Mouse (Mus musculus) embryonic fibroblast, embryonic 13.5 days (primary cell): ENCODE measurements around the gene Gars. TPM values are rescaled to one million over a fixed set of nuclear protein-coding genes. Genes with fewer than 3 reads are reported as not detected.

ENCODE experiments used
- H3K27ac ChIP-seq: 2 replicates; pipeline ENCODE4 v1.5.1; 2012; ENCODE audit warnings: low read length, control low read depth, inconsistent platforms; ENCODE audit not compliant: insufficient read depth
- H3K4me1 ChIP-seq: 2 replicates; pipeline ENCODE4 v1.6.1; 2011; ENCODE audit warnings: low read length; ENCODE audit not compliant: control insufficient read depth, insufficient read depth
- H3K4me3 ChIP-seq: 2 replicates; pipeline ENCODE4 v1.5.1; 2011; ENCODE audit warnings: mild to moderate bottlenecking, control low read depth, low read length; ENCODE audit not compliant: insufficient read depth
- CTCF ChIP-seq: IDR thresholded peaks from 2 replicates; pipeline ENCODE4 v1.5.1; 2011; ENCODE audit warnings: mild to moderate bottlenecking, control low read depth, low read length, moderate library complexity, borderline replicate concordance; ENCODE audit not compliant: insufficient read depth
- POLR2A ChIP-seq: IDR thresholded peaks from 2 replicates; pipeline ENCODE4 v1.6.1; 2011; ENCODE audit warnings: low read depth, mild to moderate bottlenecking, control low read depth, low read length, moderate library complexity
- polyA plus RNA-seq: library from polyadenylated mRNA; stranded (reverse); fragments of >200 nt; gene quantifications from 2 replicates; pipeline ENCODE4 v1.2.4, GENCODE M21; 2011; ENCODE audit warnings: low read depth; ENCODE audit not compliant: missing spikeins, insufficient read length

Gars gene
- polyA plus RNA-seq, 1 experiment = 336 TPM

- Histone ChIP-seq H3K4me1 (no peaks in the 10 kb centered on the region), H3K27ac (no peak overlapping the region), H3K4me3 (no peak overlapping the region)
- TF ChIP-seq POLR2A (no peak), CTCF (no peak)
Observed at GRCm38 (mm10) chr6:55027642-55028041, 10.2 kb upstream of the Gars start.

- TF ChIP-seq POLR2A = no peak
- TF ChIP-seq CTCF = no peak
- Histone ChIP-seq H3K27ac (no peak overlapping the region), H3K4me1 (no peaks in the 10 kb centered on the region; the same call in 1 of the 2 replicates), H3K4me3 (no peak overlapping the region)
Observed at GRCm38 (mm10) chr6:55036731-55037130, 1.1 kb upstream of the Gars start.

- peak overlapping the region; percentile 81 for H3K4me3 ChIP-seq
- peak overlapping the region; percentile 69 for H3K27ac ChIP-seq
- TF ChIP-seq POLR2A = no peak; the same call in none of the 2 replicates
- TF ChIP-seq CTCF = no peak
- H3K4me1 ChIP-seq = peaks cover 5% of the 10 kb centered on the region; the same call in 1 of the 2 replicates
Observed at GRCm38 (mm10) chr6:55038671-55039445, 1.1 kb downstream of the Gars start.

- TF ChIP-seq POLR2A (no peak), CTCF (no peak)
- Histone ChIP-seq H3K4me3 (peak overlapping the region; percentile 81), H3K27ac (peak overlapping the region; percentile 69; the same call in 1 of the 2 replicates), H3K4me1 (peaks cover 5% of the 10 kb centered on the region; the same call in 1 of the 2 replicates)
Observed at GRCm38 (mm10) chr6:55039446-55039783, 1.6 kb downstream of the Gars start.

GRCm38 (mm10) chr6:55040031-55040430 is 2.2 kb downstream of the Gars start:
- Histone ChIP-seq H3K4me3 (peak overlapping the region; percentile 30), H3K27ac (no peak overlapping the region)
- no peak for TF ChIP-seq CTCF
- no peak for TF ChIP-seq POLR2A

DNA sequence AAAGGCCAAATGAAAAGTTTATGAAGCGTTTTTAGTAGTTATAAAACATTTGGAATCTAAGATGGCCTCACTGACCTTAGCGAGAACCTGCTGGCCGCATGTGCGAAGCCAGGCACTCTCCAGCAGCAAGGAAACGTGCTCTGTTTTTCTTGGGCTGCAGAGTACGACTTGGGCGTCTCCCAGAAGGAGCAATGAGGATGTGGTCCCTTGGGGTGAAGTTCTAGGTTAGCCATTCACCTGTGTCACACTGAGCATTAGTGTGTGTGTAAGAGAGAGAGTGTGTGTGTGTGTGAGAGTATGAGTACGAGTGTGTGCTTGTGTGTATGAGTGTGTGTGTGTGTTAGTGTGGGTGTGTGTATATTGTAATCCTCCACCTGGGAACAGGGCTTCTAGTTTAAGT is 5.4 kb downstream of the Gars start:
- peaks cover 5% of the 10 kb centered on the region; the same call in 1 of the 2 replicates for H3K4me1 ChIP-seq
- H3K4me3 ChIP-seq = no peak overlapping the region
- no peak overlapping the region for H3K27ac ChIP-seq
- TF ChIP-seq POLR2A (no peak), CTCF (no peak)

More at GRCm38 (mm10) chr6:55040031-55040430, 2.2 kb downstream of the Gars start:
- H3K4me1 ChIP-seq = peaks cover 5% of the 10 kb centered on the region; the same call in 1 of the 2 replicates

GRCm38 (mm10) chr6:55044542-55044941 is 6.7 kb downstream of the Gars start:
- no peak overlapping the region for H3K27ac ChIP-seq
- H3K4me1 ChIP-seq = peaks cover 5% of the 10 kb centered on the region; the same call in 1 of the 2 replicates
- no peak for TF ChIP-seq CTCF
- TF ChIP-seq POLR2A = no peak
- no peak overlapping the region for H3K4me3 ChIP-seq

DNA sequence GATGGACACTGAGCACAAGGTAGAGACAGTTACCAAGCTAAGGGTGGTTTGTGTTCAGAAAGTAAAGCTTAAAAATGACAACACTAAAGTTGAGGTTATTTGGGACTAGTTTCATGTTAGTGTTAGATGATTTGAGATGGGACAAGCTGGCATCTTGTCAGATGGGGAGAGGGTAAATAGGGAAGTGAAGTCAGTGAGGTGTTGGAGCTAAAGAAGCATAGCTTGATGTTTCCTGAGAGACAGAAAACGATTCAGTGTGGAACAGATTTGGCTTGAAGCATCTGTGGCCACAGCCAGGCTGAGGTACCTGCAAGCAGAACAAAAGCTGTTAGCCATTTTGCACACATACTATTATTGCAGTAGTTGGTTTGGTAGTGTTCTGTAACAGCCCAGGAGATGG is 7.5 kb downstream of the Gars start:
- TF ChIP-seq CTCF = no peak
- no peak for TF ChIP-seq POLR2A
- Histone ChIP-seq H3K4me1 (peaks cover 5% of the 10 kb centered on the region; the same call in 1 of the 2 replicates), H3K4me3 (no peak overlapping the region), H3K27ac (no peak overlapping the region)

DNA sequence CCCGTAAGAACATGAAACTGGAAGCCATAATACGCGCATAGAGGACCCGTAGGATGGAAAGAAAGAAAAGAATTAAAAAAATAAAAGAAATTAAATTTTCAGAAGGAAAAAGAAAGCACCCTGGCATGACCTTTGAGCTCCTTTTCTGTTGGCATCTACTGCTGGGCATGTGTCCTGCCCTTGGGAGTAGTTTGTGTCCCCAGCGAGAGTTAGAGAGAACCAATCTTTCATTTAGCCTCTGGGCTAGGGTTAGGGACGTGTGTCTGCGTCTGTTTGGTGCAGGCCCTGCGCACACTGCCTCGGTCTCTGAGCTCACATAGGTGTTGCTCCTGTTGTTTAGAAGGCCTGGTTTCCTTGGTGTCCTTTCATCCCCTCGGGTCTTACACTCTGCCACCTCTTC is 11.4 kb downstream of the Gars start:
- Histone ChIP-seq H3K4me3 (no peak overlapping the region), H3K27ac (no peak overlapping the region), H3K4me1 (no peaks in the 10 kb centered on the region)
- no peak for TF ChIP-seq POLR2A
- TF ChIP-seq CTCF = no peak

DNA sequence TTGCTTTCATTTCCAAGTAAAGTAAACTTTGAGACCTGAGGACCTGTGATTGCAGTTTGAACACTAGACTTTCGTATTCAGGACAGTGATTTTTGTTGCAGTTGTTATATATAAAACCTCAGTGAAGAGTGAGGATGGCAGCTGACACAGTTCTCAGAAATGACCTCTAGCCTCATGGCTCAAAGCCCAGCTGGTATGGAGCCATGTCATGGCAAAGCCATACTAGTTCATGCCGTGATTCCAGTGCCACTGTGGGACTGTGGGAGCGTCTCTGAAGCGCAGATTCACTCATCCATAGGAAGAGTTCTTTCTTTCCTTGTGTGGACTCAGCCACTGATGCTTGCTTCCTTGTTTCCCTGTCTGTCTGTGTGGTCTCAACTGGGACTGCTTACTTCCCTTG is 16.7 kb downstream of the Gars start:
- no peak overlapping the region for H3K4me3 ChIP-seq
- TF ChIP-seq POLR2A = no peak
- no peak for TF ChIP-seq CTCF
- H3K27ac ChIP-seq = no peak overlapping the region
- H3K4me1 ChIP-seq = no peaks in the 10 kb centered on the region; the same call in 1 of the 2 replicates
